Mouse (Mus musculus): ENCODE measurements around the gene F8.
"Not testable (repeated sequence)": the region's sequence is repeated elsewhere in the genome, so short reads cannot be mapped to it uniquely, and the experiment has no call there.

Gene F8
- long read RNA-seq, experiment 1, partial matches to known transcripts: 4 of 5 reads
- long read RNA-seq, experiment 1, other reads (novel, unspliced or antisense): 1 of 5 reads
- long read RNA-seq, experiment 2, partial matches to known transcripts: 2 of 2 reads
- long read RNA-seq, experiment 2, other reads (novel, unspliced or antisense): 0 of 2 reads

DNA sequence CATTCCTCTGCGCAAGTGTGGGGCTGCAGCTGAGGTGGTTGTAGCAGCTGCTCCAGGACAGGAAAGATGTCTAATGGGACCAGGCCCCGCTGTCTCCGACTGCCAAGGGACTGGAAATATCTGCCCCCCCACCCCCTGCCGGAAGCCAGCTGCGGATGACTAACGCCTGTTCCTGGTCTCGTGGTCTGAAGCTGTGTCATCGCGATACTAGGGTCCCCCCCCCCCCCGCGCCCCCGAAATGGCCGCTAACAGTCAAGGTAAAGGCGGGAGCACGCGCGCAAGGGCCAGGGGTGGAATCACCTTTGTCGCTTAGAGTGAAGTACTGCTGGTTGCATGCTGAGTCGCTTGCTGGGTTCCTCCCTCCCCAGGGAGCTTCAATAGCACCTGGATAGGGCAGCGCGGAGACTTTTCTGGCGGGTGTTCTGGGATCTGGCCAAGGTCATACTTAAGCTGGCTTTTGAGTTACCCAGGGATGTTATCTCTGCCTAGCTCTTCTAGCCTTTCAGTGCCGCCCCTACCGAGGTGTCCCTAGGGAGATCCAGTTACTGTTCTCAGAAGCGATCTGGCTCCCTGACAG lies at the start of gene F8, which contains the start of gene Fundc2:
Gene F8 (minus strand): TSS at position 421 of the 577 bp plus-strand sequence.
Gene Fundc2 (plus strand): TSS at position 205 of the 577 bp plus-strand sequence.
- intact Hi-C loops (cut with DNase I): no loop called here

DNA sequence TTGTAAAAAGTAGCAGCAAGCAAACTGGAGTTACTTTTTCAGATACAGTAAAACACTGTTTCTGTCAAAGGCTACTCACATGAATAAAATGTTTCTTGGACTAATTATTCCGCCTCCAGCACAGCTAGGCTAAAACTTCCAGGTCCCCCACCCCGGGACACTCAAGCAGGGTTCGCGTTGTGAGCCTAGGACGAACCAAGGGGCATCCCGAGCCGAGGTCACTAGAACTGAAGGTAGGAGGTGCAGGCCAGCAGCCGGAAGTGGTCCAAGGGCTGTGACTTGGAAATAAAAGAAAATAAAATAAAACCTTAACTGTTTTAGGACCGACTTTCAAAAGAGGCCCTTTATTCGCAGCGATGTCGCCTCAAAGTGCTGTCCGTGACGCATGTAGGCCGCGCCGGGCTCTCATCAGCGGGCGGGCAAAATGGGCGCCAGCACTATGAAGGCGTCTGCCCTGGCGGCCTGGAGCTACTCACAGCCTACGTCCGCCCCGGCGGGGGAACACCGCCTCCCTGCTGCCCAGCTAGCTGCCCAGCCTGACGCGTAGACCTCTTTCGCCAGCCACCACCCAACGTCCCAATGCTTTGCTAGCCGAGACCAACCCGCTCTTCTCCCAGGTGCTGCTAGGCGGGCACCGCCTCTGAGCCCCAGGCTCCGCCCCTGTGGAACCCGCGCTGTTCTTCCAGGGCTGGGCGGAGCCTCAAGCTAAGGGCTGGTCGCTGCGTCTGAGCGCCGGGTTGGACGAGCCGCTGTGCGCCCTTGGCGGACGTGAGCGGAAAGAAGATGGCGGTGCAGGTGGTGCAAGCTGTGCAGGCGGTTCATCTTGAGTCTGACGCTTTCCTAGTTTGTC lies 33.7 kb upstream of the F8 start, which contains the start of the genes Cmc4, Mtcp1 and Brcc3:
Gene Cmc4 (minus strand): TSS at position 649 of the 850 bp plus-strand sequence.
Gene Mtcp1 (minus strand): TSS at position 653 of the 850 bp plus-strand sequence.
Gene Brcc3 (plus strand): TSS at position 693 of the 850 bp plus-strand sequence.
- intact Hi-C loops (cut with DNase I): no loop called here

DNA sequence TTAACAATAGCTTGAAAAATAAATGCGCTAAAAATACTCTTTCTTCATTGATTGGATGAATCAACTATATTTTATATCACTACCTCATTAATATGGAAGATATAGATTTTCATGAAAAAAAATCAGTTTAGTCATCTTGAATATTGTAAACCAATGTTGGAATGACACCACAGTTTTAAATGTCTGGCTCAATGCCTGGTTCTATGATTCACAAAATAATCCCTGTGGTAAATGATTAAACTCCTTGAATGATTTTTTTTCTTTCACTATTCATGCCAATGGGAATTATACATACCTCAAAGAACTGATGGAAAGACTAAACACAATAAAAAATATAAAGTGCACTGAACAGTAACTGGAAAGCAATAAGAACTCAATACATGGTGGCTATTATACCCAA lies 27.3 kb upstream of the F8 start:
- intact Hi-C loops (cut with DNase I): no loop called here

DNA sequence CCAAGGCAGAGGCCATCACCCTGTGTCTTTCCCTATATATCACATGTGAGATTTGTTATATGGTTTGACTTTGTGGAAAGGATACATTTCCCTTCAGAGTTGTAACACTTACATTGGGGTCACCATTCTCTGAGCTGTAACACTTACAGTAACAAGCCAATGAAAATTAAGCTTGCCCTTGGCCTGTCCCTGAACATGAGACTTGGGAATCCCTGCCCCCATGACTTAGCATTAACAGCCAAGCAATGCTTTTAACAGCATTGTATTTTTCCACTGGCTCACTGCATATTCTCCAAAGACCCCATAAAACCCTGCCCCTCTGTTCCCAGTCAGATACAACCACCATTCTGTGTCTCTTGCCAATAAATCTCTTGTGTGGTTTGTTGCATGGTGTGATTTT lies 20.9 kb upstream of the F8 start:
- intact Hi-C loops (cut with DNase I): loop anchor here (2.0 kb wide), 1 partner anchor 17 kb away; no protein-coding TSS in a partner anchor

DNA sequence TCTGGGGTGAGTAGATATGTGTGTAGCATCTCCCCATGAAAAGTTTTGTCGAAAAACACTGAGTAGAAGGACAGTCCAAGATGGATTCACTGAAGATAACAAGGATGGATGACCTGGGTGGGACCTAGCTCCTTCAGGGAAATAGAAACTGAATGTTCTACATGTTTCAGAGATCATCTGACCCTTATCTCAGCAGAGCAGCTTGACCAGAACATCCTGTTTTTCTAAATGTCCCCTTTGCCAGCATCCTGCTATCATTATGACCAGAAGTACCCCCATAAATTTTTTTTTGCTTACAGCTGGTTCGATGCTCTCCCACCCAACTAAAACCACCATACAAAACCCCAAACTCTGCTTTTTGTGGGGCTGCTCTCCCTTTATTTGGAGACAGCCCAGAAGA lies 20.3 kb upstream of the F8 start:
- intact Hi-C loops (cut with DNase I): loop anchor here (2.0 kb wide), 1 partner anchor 16 kb away; no protein-coding TSS in a partner anchor

DNA sequence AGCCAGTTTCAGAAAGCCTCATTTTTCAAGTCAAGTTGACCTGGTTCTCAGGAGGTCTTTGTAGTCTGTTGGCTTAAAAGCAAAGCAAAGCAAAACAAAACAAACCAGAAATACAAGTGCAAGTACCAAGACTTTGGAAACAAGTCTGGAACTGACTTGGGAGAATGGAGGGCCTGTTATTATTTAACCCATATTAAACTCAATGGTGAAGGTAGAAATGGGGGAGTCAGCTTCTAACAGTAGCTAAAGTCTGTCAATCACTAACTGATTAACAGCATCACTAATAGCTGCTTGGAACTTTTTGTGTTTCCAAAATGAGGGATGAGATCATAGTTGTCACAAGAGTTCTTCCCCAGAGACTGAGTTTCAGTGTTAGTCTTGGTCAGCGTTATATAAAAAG lies 17.1 kb upstream of the F8 start:
- intact Hi-C loops (cut with DNase I): no loop called here

DNA sequence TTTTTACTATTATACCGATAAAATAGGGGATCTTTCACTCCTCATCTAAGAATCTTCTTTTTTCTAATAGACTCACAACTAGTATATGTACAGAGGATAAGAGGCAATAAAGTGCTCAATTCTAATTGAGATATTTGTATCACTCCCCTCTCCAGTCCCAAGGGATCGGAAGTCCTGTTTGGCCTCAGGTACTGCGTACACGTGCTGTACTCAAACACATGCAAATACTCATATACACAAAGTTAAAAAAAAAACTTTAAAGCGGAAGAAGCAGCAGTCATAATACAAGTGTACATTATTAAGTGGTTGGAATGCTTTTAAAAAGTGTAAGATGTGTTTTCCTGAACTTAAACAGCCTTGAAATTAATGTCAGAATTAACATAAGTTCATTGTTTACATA lies 716 bp downstream of the F8 start:
- intact Hi-C loops (cut with DNase I): no loop called here

DNA sequence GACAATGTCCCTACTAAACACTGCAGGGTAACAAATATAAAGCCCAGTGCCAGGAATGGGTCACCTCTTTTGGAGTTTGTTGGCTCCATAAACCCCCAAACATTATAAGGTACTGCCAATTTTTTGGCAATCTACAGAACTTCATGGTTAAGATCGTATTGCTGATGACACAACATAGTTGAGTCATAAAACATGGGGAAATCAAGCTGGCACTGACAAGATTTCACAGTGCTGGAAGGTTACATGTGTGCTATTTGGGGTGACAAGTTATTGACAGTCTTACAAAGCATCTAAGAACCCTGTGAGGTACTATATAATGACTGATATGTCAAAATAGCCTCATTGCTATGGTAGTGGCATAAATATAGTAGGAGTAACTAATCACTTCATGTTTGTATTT lies 1.2 kb downstream of the F8 start:
- intact Hi-C loops (cut with DNase I): no loop called here

DNA sequence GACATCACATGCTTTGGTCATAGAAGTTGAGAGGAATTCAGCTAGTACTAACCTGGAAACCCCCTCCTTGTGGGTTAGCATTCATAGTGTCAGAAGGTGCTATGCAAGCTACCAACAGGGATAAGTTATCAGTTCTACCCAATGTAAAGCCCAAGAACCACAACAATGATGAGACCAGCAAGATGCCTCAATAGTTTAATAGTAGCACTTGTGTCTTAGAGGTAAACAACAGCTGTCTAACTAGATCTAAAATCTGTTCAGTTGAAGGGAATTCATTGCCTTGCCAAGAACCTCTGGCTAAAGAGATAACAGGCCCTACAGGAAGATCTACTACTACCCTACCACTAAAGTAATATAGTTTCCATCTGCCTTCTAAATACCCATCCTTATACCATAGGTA lies 5.6 kb downstream of the F8 start:
- intact Hi-C loops (cut with DNase I): no loop called here

DNA sequence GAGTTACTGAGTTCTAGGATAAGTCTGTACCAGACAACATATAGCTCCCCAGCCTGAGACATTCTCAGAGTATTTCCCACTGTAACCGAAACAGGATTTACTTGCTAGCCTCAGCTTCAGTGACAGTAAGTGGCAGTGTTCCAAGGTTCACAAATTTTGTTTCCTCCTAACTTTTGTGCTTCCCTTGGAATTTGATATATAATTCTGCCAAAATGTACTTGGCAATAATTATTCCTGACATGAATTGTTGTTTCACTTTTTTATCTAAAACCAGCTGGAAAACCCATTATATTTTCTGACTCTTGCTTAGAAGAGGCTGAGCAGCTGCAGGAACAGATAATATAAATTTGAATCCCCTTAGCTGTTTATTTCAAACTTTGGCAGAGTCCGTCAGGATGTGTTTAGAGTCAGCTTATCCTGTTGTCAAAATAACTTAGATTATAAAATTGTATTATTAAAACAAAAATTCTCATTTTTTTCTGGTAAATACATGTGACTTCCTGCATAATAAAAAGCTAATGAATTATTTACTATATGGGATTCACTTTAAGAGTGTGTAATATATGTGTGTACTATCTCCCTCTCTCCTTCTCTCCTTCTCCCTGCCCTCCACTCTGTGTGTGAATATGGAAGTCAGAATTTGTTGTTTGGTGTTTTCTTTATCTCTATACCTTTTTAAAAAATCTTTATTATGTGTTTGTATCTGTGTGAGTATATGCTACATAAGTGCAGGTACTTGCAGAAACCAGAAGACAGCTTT lies 9.6 kb downstream of the F8 start:
- intact Hi-C loops (cut with DNase I): no loop called here

DNA sequence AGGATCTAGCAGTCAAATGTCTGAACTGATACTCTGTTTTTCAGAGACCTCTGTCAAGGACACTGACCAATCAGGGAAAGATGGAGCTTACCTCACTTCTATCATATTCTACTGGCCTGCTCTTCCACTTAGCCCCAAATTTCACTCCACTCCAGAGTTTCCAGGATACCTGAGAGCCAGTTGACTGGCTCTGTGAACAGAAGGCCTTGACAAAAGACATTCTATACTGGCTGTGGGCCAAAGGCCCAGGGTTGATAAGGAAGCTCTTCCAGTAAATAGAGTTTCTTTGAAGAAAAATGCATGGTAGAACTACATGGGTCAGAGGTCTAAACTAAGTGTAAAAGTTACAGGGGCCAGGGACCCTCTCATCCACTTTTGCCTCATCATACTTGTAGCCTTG lies 12.2 kb downstream of the F8 start:
- intact Hi-C loops (cut with DNase I): no loop called here

DNA sequence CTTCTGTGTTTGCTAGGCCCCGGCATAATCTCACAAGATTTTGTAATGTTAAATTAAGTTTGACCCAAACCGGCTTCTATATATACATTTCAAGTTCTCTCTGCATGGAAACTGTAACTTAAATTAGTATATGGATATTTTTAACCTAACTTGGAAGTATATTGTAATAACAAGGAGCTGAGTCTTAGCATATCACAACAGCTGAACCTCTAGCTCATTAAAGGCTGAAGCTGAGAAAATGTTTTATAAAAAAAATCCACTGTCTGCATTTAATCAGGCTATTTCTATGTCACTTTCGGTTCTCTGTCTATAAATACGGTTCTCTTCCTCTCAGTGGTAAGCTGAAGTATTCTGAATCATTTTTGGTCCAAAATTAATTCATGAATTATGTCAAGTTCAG lies 58.9 kb downstream of the F8 start:
- intact Hi-C loops (cut with DNase I): no loop called here

DNA sequence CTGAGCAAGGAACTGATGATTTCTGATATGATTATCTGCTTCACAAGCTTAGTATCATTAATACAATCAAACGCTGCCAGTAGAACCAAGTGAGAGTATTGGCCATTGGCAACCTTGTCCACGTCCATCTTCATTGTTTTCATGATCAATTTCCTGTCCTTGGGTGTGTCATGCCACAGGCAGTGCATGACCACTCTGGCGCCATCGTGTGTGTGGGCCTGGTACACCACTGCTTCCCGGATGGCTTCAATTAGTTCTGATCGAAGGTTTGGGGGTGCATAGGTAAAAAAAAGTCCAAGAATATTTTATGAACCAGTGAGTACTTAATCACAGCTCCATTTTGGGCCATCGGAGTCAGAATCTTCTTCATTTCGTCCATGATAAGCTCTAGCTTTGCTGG lies 110.7 kb downstream of the F8 start:
- intact Hi-C loops (cut with DNase I): no loop called here

DNA sequence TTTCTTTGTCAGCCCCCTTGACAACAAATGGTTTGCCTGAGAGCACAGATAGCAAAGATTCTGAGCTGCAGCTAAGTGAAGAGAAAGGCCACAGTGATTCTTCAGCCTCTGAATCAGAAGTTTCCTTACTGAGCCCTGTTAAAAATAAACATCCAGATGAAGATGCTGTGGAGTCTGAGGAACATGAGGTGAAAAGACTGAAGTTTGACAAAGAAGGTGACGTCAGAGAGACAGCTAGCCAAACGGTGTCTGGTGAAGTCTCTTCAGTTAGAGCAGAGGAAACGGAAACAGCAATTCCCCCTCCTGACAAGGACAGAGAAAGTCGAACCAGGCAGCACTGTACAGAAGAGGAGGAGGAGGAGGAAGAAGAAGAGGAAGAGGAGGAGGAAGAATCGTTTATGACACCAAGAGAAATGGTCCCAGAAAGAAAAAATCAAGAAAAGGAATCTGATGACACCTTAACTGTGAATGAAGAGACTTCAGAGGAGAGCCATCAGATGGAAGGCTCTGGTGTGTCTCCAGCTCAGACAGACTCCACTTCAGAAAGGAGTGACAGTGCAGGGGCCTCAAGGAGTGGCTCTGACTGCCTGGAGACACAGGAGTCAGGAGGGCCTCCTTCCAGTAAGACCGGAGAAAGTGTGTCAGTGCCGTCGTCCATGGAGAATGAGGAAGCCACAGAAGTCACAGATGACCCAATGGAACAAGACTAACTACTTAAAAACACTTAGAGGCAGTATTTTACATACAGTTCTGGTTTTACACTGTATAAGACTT lies 148.6 kb downstream of the F8 start:
- intact Hi-C loops (cut with DNase I): not testable (repeated sequence)

DNA sequence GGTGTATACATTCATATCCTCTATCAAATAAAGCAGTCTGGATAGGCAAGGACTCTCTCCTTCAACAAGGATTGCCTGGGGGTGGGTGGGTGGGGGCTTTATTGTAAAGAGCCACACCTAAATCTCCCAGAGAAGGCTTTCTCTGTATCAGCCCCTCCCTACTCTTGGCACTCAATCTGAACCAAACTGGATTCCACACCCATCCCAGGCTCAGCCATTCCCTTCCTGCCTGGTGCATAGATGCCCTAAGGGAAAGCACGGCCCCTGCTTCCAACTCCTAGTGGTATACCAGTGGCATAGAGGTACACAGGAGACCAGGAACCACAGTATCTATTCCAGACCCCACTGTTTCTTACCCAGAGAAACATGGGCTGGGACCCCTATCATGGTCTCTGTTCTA lies 151.0 kb downstream of the F8 start:
- intact Hi-C loops (cut with DNase I): no loop called here

DNA sequence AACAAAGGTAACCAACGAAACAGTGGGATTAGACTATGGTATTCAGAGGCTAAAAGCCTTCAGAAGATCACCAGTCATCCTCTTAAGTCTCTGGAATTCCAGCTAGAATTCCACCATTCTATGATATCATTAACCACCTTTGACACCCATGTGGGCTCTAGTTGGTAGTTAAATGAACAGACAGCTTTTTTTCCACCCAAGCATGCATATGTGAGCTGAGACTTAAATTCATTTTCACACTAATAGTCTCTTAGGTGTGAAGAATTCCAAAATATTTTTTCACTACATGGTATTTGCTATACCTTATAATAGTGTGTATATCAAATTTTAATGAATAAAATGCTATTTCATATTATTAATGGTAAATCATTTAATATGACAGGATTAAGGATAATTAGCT lies 218.7 kb downstream of the F8 start, which contains the start of gene Smim9:
Gene Smim9 (minus strand): TSS at position 101 of the 400 bp plus-strand sequence.
- intact Hi-C loops (cut with DNase I): no loop called here

DNA sequence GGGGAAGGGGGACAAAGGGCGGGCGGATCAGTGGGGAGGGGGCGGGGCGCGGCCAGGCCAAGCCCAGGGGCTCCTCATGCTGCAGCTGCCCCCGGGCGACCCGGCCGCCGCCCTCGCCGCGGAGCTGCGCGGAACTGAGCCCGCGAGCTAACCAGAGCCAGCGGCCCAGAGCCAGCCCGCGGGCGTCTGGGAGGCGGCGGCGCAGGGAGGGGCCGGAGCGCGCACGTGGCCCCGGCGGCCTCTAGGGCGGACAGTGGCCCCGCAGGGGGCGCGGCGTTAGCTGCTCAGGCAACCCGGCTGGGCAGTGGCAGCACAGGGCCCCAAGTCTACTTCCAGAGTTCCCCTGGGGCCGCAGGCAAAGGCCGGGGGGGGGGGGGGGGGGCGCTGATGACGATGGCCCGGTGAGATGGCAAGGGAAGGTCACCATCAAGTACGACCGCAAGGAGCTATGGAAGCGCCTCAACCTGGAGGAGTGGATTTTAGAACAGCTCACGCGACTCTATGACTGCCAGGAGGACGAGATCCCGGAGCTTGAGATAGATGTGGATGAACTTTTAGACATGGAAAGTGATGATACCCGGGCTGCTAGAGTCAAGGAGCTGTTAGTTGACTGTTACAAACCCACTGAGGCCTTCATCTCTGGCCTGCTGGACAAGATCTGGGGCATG lies 226.7 kb downstream of the F8 start:
- intact Hi-C loops (cut with DNase I): no loop called here

DNA sequence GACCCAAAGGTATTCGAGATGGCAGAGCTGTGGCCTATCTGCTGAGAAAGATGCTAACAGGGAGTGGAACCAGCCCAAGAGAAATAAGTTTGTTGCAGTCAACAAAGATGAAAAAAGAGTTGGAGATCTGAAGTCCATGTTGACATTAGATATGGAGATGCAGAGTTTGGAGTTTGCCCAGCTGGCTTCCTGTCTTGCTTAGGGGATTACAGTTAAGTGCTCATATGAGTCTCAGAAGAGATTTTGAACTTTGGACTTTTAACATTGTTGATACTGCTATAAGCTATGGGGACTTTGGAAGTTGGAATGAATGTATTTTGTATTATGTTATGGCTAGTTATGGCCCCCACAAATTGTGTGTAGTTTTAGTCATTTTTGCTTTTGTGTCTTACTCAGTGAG lies 230.2 kb downstream of the F8 start:
- intact Hi-C loops (cut with DNase I): no loop called here

DNA sequence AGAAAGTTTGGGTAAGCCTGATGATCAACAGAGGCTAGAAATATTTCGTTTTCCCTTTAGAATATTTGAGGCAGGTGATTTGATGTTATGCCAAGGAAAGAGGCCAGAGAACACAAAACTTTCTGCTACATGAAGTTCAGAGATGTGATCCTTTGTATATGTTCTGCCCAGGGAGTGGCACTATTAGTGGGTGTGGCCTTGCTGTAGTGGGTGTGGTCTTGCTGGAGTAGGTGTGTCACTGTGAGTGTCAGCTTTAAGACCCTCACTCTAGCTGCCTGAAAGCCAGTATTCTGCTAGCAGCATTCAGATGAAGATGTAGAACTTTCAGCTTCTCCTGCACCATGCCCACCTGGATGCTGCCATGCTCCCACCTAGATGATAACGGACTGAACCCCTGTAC lies 232.1 kb downstream of the F8 start:
- intact Hi-C loops (cut with DNase I): no loop called here

DNA sequence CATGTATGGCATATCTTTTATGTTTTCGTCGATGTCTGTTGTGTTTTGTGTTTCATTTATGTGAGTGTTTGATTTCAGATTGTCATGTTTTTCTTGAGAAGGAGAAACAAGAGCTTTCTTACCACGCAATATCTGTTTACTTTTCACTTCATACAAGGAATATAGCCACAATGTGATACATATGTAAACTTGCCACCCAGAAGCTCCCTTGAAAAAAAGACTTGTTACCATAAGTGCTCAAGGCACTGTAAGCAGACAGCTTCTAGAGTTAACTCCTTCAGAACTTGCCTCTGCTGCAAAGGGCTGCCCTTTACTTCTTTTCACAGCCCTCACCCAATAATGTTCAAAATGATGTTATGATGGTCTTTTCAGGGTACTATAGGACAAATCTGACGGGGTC lies 234.0 kb downstream of the F8 start:
- intact Hi-C loops (cut with DNase I): no loop called here

Data from adrenal gland (tissue).